Mouse (Mus musculus) lung, adult 2 months (tissue): ENCODE data around the gene Alcam. TPM values are rescaled to one million over a fixed set of nuclear protein-coding genes. Genes with fewer than 3 reads are reported as not detected.

ENCODE experiments used
- DNase-seq: peaks from one replicate; pipeline ENCODE4 v3.0.0; 2022
- H3K4me1 ChIP-seq: fragments of 200-500 bp; 2 replicates; pipeline ENCODE4 v1.6.1; 2011; ENCODE audit warnings: low read length; ENCODE audit not compliant: control insufficient read depth, insufficient read depth
- H3K4me3 ChIP-seq: fragments of 200-500 bp; replicated peaks from 2 replicates; pipeline ENCODE3; 2011; ENCODE audit warnings: low read depth, mild to moderate bottlenecking, control low read depth, low read length; ENCODE audit errors: extremely low read depth
- CTCF ChIP-seq: fragments of 200-500 bp; IDR thresholded peaks from 2 replicates; pipeline ENCODE4 v1.5.1; 2011; ENCODE audit warnings: mild to moderate bottlenecking, low read length, control low read depth; ENCODE audit not compliant: insufficient read depth
- POLR2A ChIP-seq: fragments of 200-500 bp; IDR thresholded peaks from 2 replicates; pipeline ENCODE4 v1.6.1; 2011; ENCODE audit warnings: low read depth, mild to moderate bottlenecking, control low read depth, low read length, borderline replicate concordance; ENCODE audit errors: extremely low read depth
- WGBS: fragments of 180-500 bp; shearing (Covaris S2); methylation state at CpG from one replicate; pipeline ENCODE4 v1.1.7; 2018; 5-methylcytosine and 5-hydroxymethylcytosine counted together
- polyA plus RNA-seq: library from polyadenylated mRNA; depleted of rRNA; stranded (reverse); fragments of >200 nt; gene quantifications from 2 replicates; pipeline ENCODE4 v1.2.3, GENCODE M21; 2012

Gene Alcam
- polyA plus RNA-seq, 1 experiment: 82.2 TPM

DNA sequence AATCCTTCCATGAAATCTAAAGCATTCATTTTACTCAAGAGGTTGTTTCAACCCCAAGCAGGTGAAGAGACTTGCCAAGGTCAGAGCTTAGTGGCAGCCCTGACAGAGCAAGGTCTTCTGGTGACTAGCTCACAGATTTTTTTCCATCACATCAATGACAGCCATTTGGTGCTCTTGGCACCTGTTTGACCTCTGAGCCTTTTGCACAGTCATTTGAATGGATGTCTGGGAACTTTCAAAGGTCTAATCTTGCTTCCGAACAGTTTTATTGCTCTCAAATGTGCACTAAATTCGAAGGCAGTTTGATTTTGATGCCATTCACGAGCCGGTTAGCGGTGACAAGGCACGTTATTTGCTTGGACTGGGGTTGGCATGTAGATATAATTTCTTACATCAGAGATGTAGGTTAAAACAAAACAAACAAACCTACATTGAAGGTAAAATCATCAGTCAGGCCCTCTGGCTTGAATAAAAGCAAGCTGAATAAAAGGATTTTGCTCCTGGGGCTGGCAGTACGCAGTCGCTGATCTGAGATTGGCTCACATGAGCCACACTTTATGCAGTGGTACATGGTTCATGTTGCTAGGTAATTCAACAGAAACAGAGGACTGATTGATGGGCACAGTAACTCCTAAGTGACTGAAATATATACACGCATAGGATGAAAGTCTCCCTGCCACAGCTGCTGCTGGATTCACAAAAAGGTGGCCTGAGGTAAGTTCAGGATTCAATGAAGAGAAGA lies 150.9 kb downstream of the Alcam start:
- WGBS: 83% methylated on average over 9 of the region's 9 CpGs
- Histone ChIP-seq H3K4me1 (no peaks in the 10 kb centered on the region; the same call in 1 of the 2 replicates), H3K4me3 (no peak overlapping the region)
- no peak for TF ChIP-seq CTCF
- TF ChIP-seq POLR2A: no peak
- no peak for DNase-seq

DNA sequence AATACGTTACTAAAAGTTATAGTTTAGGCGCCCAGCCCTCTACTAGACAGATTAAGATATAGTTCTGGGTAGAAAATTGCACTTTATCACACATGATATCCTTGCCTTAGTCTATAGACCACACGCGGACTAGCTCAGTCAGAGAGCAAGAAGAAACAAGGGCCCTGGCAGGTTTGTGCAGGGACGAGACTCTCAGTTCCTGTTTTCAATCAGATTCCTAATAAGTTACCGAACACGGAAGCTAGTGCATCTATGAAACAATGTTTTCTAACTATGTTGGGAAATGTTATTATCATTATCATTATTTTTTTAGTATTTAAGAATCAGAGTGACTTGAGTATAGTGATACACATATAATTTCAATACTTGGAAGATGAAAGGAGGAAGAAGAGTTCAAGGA lies 152.1 kb downstream of the Alcam start:
- no peak for DNase-seq
- no peaks in the 10 kb centered on the region; the same call in 1 of the 2 replicates for H3K4me1 ChIP-seq
- WGBS: 81% methylated on average over 7 of the region's 7 CpGs
- TF ChIP-seq CTCF: no peak
- TF ChIP-seq POLR2A: no peak
- no peak overlapping the region for H3K4me3 ChIP-seq

DNA sequence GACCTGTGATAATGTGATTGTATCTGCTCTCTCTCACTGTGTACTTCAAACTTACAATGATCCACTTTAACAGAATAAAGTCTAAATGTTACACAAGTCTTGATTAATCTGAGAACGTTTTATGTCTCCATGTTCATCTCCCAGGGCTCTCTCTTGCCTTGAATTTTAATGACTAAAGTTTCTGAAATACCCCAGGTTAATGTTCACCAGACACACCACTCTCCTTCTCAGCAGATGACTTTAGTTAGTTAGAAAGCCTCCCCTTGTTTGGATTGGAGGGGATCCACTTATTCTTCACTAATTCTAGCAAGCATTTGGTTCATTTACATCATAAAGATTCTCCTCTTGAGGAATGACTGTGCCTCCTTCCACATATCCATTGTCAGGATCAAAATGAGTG lies 157.5 kb downstream of the Alcam start:
- H3K4me1 ChIP-seq: no peaks in the 10 kb centered on the region; the same call in 1 of the 2 replicates
- no peak for DNase-seq
- 39% methylated on average over 1 of the region's 1 CpGs for WGBS
- no peak overlapping the region for H3K4me3 ChIP-seq
- no peak for TF ChIP-seq CTCF
- no peak for TF ChIP-seq POLR2A

DNA sequence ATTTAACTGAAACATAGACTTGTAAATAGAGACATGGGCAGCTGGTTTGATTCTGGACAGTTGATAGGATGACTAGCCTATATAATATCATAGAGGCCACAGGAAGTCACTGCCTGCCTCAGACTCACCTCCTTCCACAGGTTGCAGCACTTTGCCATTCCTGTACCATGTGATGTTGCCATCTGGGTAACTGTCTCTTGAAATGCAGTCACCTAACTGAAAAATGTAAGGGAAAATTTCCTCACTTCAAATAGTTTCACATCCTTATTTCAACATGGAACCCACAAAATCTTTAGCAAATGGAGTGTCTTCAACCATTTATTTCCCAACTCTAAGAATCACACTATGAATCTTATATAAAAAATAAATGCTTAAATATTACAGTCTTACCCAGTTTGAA lies 158.3 kb downstream of the Alcam start:
- H3K4me1 ChIP-seq: no peaks in the 10 kb centered on the region
- TF ChIP-seq POLR2A: no peak
- no peak for TF ChIP-seq CTCF
- no peak overlapping the region for H3K4me3 ChIP-seq
- no peak for DNase-seq

DNA sequence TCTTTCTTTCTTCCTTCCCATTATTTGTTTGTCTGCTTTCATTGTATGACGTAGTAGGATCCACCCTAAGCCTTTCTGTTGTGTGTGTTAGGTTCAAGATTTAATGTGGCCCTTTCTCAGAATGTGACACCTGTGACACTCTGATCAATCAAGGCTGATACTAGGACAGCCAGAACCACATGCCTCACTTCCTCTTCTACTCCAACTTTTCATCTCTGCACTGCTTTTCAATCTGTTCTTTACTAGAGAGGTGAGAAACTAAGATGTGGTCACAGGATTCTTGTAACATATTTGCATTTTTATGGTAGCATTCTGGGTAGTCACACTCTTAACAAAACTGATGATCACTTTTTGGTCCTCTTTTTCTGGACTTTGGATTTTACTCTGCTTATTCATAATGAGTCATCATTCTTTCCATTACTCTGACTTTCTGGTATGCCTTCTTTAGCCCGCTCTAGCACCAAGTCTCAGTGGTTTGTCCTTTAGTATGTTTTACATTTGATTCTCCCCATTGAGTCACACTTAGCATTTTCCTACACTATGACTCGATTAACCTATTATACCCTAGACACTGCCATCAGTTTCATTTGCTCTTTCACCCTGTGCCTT lies 161.3 kb downstream of the Alcam start:
- no peaks in the 10 kb centered on the region for H3K4me1 ChIP-seq
- H3K4me3 ChIP-seq: no peak overlapping the region
- DNase-seq: no peak
- 77% methylated on average over 3 of the region's 3 CpGs for WGBS
- TF ChIP-seq CTCF: no peak
- TF ChIP-seq POLR2A: no peak

DNA sequence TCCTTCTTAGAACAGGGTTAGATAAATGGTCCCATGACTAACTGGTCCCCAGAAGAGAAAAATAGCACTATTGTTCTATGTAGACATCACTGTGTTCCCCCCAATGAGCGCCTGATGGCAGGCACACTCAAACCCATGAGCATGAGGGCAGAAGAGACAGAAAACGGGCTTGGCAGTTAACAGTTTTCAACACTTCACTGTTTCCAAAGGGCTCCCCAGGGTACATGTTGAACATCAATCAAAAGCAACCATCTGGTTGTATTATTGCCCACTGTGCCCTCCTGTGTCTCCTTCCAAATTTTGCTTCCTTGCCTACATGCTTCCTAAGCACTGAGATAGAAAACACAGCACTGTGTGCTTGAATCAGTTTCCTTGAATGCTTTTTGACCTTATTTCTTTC lies 173.7 kb downstream of the Alcam start:
- H3K4me3 ChIP-seq: no peak overlapping the region
- H3K4me1 ChIP-seq: no peaks in the 10 kb centered on the region
- DNase-seq: no peak
- TF ChIP-seq POLR2A (no peak), CTCF (no peak)
- 77% methylated on average over 2 of the region's 2 CpGs for WGBS

DNA sequence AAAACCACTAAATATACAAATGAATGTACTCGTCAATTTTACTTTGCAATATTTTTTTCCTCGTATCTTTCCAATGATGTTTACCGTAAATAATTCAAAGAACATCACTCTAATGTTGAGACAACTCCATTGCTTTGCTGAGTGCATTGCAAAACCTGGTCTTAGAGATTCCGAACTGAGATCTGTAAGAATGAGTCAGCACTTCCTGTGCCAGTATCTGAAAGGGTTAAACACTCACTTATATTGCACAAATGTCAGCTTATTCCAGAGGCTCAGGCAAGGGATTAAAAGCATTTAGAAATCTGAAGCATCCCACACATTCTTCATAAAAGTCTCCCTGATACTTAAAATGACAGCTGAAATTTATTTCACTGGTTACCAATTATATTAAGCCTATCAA lies 188.8 kb downstream of the Alcam start:
- DNase-seq: no peak

DNA sequence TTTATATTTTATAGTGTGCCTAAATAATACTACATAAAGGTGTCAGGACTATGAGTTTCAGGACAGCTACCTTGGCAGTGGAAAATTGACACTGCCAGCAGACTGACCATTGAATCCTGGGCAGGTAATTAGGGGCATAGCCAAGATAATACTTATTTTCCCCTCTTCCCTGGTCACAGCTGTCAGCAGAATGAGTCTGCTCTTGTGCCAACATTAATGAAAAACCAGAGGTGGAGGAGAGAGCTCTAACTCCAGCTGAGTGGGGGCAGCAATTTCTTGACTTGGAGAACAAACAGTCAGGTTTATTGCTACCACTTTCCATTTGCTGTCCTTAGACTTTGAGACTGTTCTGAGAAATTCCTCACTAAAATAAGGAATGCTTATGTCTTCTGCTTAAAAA lies 190.1 kb downstream of the Alcam start:
- Histone ChIP-seq H3K4me3 (no peak overlapping the region), H3K4me1 (no peaks in the 10 kb centered on the region)
- TF ChIP-seq POLR2A (no peak), CTCF (no peak)
- no peak for DNase-seq

More for the DNA sequence above, 188.8 kb downstream of the Alcam start:
- TF ChIP-seq POLR2A (no peak), CTCF (no peak)
- Histone ChIP-seq H3K4me1 (no peaks in the 10 kb centered on the region), H3K4me3 (no peak overlapping the region)
- 82% methylated on average over 4 of the region's 4 CpGs for WGBS

DNA sequence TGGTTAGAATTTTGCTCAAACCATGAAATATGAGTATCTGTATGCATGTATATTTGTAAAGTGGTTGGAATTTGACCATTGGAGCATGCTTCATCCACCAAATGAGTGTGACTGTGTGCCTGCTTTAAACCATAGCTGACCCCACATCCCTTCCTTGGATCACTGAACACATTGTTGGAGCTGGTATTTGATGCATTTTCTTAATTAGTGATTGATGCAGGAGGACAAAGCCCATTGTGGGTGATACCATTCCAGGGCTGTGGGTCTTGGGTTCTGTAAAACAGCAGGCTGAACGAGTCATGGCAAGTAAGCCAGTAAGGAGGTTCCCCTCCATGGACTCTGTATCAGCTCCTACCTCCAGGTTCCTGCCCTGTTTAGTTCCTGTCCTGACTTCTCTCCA lies 191.3 kb downstream of the Alcam start:
- WGBS: 81% methylated on average over 1 of the region's 1 CpGs
- TF ChIP-seq POLR2A (no peak), CTCF (no peak)
- H3K4me1 ChIP-seq: no peaks in the 10 kb centered on the region
- DNase-seq: no peak
- H3K4me3 ChIP-seq: no peak overlapping the region

DNA sequence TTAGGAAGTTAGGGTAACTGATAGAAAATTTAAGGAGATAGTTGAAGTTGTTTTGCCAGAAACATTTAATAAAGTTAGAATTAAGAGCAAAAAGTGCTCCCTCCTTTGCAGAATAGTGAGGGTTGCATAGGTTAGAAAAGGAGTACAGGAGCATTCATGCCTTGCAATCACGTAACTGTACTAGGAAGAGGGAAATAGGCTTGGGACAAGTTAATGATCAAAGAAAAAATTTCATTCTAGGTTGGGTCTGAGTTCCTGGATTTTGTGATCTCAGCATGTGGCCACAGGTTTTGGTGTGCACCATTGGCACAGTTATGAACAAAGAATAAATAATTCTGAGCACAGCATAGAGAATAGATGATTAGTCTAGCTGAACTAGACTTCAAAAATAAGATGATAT lies 192.1 kb downstream of the Alcam start:
- no peak for TF ChIP-seq POLR2A
- TF ChIP-seq CTCF: no peak
- H3K4me1 ChIP-seq: no peaks in the 10 kb centered on the region
- no peak for DNase-seq
- H3K4me3 ChIP-seq: no peak overlapping the region
- WGBS: 78% methylated on average over 1 of the region's 1 CpGs
